Mouse (Mus musculus) kidney, adult 8-10 months (tissue): ENCODE data around the gene Pacrg.
A peak's percentile ranks its signal among the peaks of the same experiment; 100 is the strongest.

ENCODE experiments used
- DNase-seq, 2 experiments: peaks; one replicate each; pipeline ENCODE4 v3.0.0; 2022

Gene Pacrg

DNA sequence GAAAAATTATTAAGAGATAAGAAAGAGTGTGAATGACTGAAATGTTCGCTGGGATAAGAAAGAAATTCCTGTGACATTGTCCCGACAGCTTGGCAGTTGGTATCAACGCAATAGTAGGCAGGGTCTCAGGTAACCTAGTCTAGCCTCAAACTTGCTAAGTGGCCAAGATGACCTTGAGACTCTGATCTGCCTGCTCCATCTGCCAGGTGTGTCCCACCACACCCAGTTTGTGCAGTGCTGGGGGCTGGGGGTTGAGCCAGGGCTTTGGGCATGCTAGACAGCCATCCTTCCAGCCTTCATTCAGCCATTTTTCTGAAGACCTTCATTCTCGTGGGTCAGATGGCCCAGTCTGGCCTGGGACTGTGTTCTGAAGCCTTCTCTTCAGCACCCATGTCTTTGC, 473.5 kb downstream of the Pacrg start:
- no peak for DNase-seq

DNA sequence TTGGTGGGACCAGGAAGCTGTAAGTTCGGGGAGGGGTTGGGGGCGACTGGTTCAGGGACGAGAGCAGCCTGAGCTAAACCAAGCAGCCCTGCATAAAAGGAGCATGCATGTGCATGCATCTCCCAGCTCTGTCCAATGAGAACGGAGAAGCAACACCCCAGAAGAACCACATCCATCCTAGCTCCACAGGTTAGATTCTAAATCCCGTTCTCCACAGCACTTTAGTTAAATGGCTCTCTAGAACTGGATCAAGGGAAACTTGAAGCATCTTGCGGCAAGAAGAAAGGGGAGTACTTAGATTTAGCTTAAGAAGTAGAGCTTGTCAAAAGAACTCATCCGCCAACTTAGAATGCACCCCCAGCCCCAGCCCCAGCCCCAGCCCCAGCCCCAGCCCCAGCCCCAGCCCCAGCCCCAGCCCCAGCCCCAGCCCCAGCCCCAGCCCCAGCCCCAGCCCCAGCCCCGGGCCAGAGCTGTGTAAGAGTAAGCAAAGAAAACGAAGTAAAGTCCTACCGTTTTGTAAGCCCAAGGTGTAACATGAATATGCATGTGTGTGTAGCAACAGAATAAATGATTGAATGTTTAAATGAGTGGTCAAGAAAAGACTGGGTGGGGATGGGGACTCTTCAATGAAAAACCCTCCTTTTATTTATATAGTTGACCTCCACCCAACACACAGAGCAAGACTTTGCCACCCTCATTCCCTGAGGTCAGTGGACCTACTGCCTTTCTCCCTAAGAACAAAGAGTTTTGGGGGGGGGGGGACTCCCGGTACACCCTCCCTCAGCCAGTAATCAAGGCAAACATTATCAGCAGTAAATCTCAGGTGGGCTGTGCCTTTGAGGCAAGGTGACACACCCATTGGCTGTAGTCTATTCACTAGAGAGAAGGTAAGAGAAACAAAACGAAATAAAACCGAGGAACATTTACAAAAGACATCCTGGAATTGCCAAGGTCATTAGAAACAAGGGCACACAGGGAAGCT, 474.3 kb downstream of the Pacrg start:
- no peak for DNase-seq

DNA sequence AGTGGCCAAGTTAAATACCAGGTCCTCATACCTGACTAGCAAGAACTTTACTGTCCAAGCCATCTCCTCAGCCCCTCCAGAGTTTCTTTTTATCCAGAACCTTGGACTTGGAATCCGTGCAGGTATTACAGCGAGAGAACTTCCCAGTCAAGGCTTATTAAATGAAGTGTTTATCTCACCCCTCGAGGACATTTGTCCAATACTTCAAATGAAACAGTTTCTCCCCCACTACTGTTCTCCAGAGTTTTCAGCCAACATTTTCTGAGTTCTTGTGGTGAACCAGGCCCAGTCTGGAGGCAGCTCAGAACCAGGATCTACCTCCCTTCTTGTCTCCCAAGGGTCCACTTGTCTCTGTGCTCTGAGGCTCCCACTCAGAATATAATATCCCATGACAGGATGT, 477.0 kb downstream of the Pacrg start:
- DNase-seq: no peak

DNA sequence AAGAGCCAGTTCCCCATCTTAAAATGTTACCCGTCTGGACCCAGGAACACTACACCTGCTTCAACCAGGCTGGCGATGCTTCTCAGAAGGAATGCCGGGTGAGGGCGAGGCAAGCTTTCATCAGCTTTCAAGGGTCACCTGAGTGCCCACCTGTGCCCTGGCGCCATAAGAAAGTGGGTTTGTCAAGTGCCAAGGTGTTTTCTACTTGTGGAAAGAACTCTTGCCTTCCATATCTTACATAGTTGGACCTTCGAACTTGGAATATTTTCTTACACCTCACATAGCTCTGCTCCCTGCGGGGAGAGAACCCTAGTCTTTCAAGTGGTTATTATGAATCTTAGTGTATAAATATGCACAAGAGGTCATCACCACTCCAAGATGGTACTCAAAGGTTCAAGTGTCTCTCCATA, 478.2 kb downstream of the Pacrg start:
- DNase-seq: no peak

DNA sequence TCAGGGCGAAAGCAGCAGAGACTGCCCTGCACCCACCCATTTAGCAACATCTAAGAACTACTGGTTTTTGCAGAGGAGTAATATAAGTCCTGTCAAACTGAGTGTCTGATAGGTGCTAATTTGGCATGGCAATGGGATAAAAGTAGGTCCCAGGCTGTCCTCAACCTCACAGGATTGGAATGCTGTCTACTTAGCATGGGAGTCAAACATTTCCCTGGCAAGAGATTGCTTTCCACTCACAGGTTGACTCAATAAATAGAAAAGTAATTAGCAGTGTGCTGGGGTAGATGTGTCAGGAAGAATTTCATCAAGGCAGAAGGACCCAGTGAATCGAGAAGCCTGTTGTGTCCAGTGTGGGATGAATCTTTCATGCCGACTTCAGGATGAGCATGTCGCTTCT, 479.4 kb downstream of the Pacrg start:
- no peak for DNase-seq

DNA sequence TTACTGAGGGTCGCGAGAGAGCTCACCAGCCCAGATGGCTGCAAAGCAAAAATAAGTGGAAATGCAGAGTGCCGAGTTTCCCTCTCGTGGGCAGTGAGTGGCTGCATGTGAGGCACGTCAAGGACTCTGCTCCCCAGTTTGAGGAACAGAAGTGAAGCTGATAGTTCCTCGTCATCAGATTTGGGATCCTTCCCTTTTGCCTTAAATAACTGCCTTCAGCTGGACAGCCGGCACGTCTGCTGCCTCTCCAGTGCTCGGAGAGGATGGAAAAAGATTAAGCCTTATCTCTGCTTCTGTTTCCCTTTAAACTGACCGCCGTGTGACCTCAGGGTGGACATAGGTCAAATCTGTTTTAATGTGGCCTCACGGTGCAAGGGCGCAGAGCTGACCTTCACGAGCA, 480.6 kb downstream of the Pacrg start:
- no peak for DNase-seq

DNA sequence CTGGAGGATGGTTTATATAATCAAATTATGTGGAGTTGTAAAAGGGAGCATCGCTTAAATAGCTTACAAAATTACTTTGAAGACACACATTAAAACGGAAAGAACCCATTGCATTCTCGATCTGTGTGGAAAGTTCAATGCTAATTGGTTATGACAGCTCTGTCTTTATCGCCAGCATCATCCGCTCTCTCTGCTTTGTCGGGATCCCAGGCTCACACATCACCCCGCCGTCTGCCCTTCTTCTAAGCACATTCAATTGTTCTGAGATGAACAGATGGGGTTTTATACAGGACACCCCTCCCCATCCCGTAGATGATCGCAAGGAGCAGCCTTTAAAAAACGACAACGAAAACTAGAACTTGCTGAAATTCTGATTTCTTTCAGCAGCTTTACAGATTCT, 482.8 kb downstream of the Pacrg start:
- DNase-seq: no peak

DNA sequence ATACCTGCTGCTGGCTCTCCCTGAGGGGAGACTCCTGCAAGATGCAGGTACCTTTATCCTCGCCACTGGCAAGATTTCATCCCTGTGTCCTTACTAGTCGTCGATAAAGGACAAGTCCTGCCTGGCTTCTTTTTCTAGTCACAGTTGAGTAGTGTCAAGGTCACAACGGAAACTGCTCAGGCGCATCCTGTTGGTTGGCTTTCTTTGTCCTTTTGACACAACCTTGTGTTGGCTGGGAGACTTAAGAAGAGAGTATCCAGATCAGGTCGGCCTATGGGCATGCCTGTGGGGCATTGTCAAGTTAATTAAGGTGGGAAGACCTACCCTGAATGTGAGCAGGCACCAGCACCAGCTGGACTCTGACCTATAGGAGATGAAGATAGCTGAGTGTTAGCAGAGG, 483.8 kb downstream of the Pacrg start:
- DNase-seq: peak in 1 of 2 experiments; percentile 11

DNA sequence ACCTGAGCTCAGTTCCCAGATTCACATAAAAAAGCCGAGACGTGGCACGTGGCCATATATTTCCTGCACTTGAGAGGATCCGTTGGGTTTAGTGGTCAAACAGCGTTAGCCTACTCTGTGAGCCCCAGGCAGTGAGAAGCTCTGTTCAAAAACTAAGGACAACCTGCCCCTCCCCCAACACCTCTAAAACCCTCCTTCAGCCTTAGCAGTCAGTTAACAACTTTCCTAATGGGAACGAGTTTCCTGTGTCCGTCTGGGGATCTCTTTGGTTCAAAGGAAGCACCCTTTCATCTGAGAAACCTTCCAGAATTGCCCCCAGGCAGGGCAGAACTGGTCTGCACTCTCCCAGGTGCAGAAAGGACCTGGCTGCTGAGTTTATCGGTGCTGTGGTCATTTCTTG, 484.4 kb downstream of the Pacrg start:
- no peak for DNase-seq
